Mouse (Mus musculus) embryonic facial prominence, embryonic 12.5 days (tissue): Measurements from ENCODE around the gene Lum. TPM values are rescaled to one million over a fixed set of nuclear protein-coding genes. Genes with fewer than 3 reads are reported as not detected.
A peak's percentile ranks its signal among the peaks of the same experiment; 100 is the strongest.

ENCODE experiments used
- ATAC-seq: fragments of 200-750 bp; cut with Nextera tagmentation; 2 replicates; pipeline ENCODE4 v1.8.0; 2017; ENCODE audit not compliant: insufficient number of reproducible peaks, insufficient read depth, low FRiP score, low TSS enrichment
- H3K27ac ChIP-seq: fragments of 300-500 bp; sonication (generic); 2 replicates; pipeline ENCODE4 v1.5.1; 2016; ENCODE audit warnings: mild to moderate bottlenecking
- H3K27me3 ChIP-seq: fragments of 300-500 bp; sonication (generic); 2 replicates; pipeline ENCODE4 v1.6.1; 2016; ENCODE audit warnings: mild to moderate bottlenecking, moderate library complexity
- H3K36me3 ChIP-seq: fragments of 300-500 bp; sonication (generic); 2 replicates; pipeline ENCODE4 v1.6.1; 2016; ENCODE audit warnings: mild to moderate bottlenecking
- H3K4me1 ChIP-seq: fragments of 300-500 bp; sonication (generic); 2 replicates; pipeline ENCODE4 v1.6.1; 2016
- H3K4me2 ChIP-seq: fragments of 300-500 bp; sonication (generic); replicated peaks from 2 replicates; pipeline ENCODE4 v1.6.1; 2016; ENCODE audit warnings: mild to moderate bottlenecking, moderate library complexity
- H3K4me3 ChIP-seq: fragments of 300-500 bp; sonication (generic); 2 replicates; pipeline ENCODE4 v1.5.1; 2016; ENCODE audit warnings: mild to moderate bottlenecking
- H3K9ac ChIP-seq: fragments of 300-500 bp; sonication (generic); 2 replicates; pipeline ENCODE4 v1.6.1; 2016; ENCODE audit warnings: mild to moderate bottlenecking, moderate library complexity
- H3K9me3 ChIP-seq: fragments of 300-500 bp; sonication (generic); 2 replicates; pipeline ENCODE4 v1.6.1; 2016; ENCODE audit warnings: mild to moderate bottlenecking, moderate library complexity
- WGBS: fragments of 180-500 bp; shearing (Covaris S2); methylation state at CpG from one replicate; pipeline ENCODE4 v1.1.7; 2016; 5-methylcytosine and 5-hydroxymethylcytosine counted together
- polyA plus RNA-seq: library from polyadenylated mRNA; unstranded; fragments of >200 nt; fragmentation: Nextera tagmentation; extraction: Ambion mirVana; gene quantifications from 2 replicates; pipeline ENCODE4 v1.2.1, GENCODE M21; 2016

Gene Lum
- polyA plus RNA-seq, 1 experiment from 2014 or later: 185 TPM

DNA sequence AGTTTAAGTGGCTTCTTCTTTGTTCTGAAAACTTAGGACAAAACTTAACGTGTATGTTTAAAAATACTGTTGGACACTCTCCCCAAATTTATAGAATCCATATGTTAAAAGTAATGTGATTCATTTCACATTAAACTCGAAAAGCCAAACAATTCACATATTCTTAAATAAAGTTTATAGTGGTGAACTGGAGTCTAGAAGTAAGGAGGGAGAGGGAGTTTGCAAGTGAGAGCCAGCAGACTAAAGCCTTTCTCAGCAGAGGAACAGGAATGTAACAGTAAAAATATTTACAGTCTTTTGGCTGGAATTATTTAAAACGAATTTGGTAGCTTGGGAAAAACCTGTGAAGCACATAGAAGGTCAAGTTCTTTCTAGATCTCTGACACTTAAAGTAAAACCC is 26.1 kb downstream of the Lum start:
- Histone ChIP-seq H3K4me1 (0 out of 2 replicates have a peak, but pooled peaks cover 5% of the 10 kb centered on the region), H3K9me3 (no peaks in the 10 kb centered on the region), H3K36me3 (no peaks in the 10 kb centered on the region), H3K9ac (no peak overlapping the region), H3K27ac (no peak overlapping the region), H3K4me2 (no peak overlapping the region), H3K4me3 (no peak overlapping the region), H3K27me3 (no peaks in the 10 kb centered on the region)
- WGBS: 32% methylated on average over 3 of the region's 3 CpGs
- ATAC-seq: no peak

DNA sequence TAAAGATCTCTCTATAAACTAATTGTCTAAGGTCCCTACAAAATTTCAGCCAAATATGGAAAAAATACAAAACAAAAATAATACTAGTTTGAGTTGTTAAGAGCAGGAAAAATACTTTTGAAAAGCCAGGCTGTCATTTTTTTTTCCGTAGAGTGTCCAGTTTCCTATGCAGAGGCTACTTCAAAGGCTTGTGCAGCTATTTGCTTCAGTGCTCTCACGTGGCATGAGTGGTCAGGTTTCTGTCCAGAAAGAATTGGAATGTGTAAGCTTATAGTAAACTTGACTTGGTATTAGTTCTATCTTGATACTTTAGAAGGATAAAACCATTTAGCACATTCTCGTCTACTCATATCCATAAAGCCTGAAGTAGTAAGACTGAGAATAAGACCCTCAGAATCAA is 26.8 kb downstream of the Lum start:
- H3K4me2 ChIP-seq: no peak overlapping the region
- no peaks in the 10 kb centered on the region for H3K36me3 ChIP-seq
- no peak overlapping the region for H3K27ac ChIP-seq
- WGBS: 28% methylated on average over 3 of the region's 3 CpGs
- H3K4me3 ChIP-seq: no peak overlapping the region
- H3K9me3 ChIP-seq: no peaks in the 10 kb centered on the region
- no peak overlapping the region for H3K9ac ChIP-seq
- 0 out of 2 replicates have a peak, but pooled peaks cover 5% of the 10 kb centered on the region for H3K4me1 ChIP-seq
- H3K27me3 ChIP-seq: no peaks in the 10 kb centered on the region
- no peak for ATAC-seq

DNA sequence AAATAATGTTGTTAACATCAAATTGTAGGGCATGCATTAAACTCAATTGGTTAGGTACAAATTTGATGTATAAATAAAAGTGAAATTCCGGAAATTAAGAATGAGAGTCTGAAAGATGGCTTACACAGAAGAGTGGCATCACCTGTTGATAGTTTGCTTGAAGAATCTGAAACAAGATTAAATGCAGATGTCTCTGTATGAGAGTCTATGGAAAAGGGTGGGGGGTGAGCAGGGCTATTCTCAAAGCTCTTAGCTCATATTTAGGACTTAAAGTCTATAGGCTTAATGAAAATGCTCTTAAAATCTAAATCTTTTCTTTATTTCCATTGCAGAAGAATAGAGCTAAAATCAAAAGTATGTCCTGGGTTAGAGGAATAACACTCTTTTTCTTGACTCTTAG is 30.8 kb downstream of the Lum start:
- Histone ChIP-seq H3K27me3 (no peaks in the 10 kb centered on the region), H3K27ac (peak overlapping the region; percentile 63; the same call in 1 of the 2 replicates), H3K9ac (no peak overlapping the region), H3K9me3 (no peaks in the 10 kb centered on the region), H3K4me3 (no peak overlapping the region), H3K4me1 (no peaks in the 10 kb centered on the region), H3K4me2 (no peak overlapping the region), H3K36me3 (no peaks in the 10 kb centered on the region)
- WGBS: 40% methylated on average over 1 of the region's 1 CpGs
- ATAC-seq: no peak

DNA sequence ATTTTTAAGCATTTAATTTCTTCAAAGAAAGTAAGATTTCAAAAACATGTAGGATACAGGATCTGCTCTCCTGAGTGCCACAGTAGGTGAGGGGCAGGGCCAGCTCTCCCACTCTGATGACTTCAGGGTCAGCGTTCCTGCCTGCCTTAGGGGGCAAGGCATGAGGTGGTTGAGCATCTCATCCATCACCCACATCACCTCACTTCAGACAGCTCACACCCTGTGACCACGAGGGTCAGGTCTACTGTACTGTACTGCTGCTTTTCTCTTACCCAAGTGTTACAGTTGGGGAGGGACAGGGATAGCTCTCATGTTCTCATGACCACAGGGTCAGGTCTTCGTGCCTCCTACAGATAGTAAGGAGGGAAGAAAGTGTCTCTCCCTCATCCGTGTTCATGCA is 36.8 kb downstream of the Lum start:
- no peak for ATAC-seq
- Histone ChIP-seq H3K9ac (no peak overlapping the region), H3K4me3 (no peak overlapping the region), H3K9me3 (no peaks in the 10 kb centered on the region), H3K4me1 (no peaks in the 10 kb centered on the region), H3K4me2 (no peak overlapping the region), H3K27me3 (no peaks in the 10 kb centered on the region), H3K36me3 (no peaks in the 10 kb centered on the region), H3K27ac (no peak overlapping the region)
- 84% methylated on average over 4 of the region's 4 CpGs for WGBS

DNA sequence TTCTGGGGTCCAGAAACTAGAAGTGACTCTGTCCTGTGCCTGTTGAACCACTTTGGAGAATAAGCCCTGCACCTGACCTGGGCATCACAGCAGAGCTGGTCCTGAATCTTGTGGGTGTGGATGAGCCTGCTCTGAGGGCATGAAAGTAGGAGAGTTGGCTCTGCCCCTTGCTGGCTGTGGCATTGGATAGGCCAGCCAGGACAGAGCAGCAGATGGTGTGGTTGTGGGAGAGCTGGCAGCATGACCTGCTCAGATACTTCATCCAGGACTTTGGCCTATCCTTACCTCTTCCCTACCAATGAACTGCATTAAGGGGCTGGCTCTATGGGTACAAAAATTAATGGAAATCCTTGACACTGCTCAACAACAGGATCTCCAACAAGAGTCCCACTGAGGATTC is 38.3 kb downstream of the Lum start:
- H3K9me3 ChIP-seq: no peaks in the 10 kb centered on the region
- H3K9ac ChIP-seq: no peak overlapping the region
- no peaks in the 10 kb centered on the region for H3K4me1 ChIP-seq
- no peak for ATAC-seq
- H3K27ac ChIP-seq: no peak overlapping the region
- H3K27me3 ChIP-seq: no peaks in the 10 kb centered on the region
- no peaks in the 10 kb centered on the region for H3K36me3 ChIP-seq
- no peak overlapping the region for H3K4me3 ChIP-seq
- no peak overlapping the region for H3K4me2 ChIP-seq

DNA sequence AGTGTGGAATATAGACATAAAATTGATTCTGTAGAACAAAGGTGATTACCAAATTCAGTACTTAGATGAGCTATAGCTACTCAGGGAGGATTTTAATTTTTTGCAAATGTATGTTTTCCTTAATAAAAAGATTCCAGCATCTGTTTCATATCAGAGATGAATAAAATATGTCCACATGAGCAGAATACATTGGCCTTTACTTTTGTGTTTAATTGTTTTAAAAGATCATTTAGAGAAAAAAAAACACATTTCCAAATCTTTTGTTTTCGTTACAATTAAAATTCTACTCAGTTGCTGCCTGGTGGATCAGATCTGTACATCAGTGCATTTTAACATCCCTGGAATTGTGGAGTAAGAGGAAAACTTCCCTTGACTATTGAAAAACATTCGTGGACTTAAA is 41.7 kb downstream of the Lum start, which contains the start of gene Kera:
Kera (plus strand) TSS at position 301 of the 400 bp plus-strand sequence.
- no peak within 1 kb of the TSS for H3K9ac ChIP-seq
- 61% methylated on average over 2 of the region's 2 CpGs for WGBS
- H3K27ac ChIP-seq: no peak within 1 kb of the TSS
- H3K4me1 ChIP-seq: 0 out of 2 replicates have a peak, but pooled peaks cover 7% of the 10 kb centered on the region
- no peak within 1 kb of the TSS for H3K4me2 ChIP-seq
- H3K27me3 ChIP-seq: no peaks in the 10 kb centered on the region
- no peak within 1 kb of the TSS for H3K4me3 ChIP-seq
- no peak for ATAC-seq
- H3K9me3 ChIP-seq: no peaks in the 10 kb centered on the region
- no peaks in the 10 kb centered on the region for H3K36me3 ChIP-seq

Other genes with a start within 250 kb of the Lum start
- gene Dcn, start 85.5 kb upstream of the Lum start, polyA plus RNA-seq: 79.0 and 87.0 TPM in 2 replicates
- gene Kera, start 41.8 kb downstream of the Lum start, polyA plus RNA-seq: 6.6 and 6.7 TPM in 2 replicates
- 4.8 and 6.0 TPM in 2 replicates for gene Epyc, start 78.9 kb downstream of the Lum start, polyA plus RNA-seq
- gene Ccer1, start 127.9 kb downstream of the Lum start, polyA plus RNA-seq: not detected in 2 replicates
- not detected in 2 replicates for gene C030005K15Rik, start 161.6 kb downstream of the Lum start, polyA plus RNA-seq